Mouse (Mus musculus) midbrain, embryonic 13.5 days (tissue): ENCODE results near the gene Vav1. TPM values are rescaled to one million over a fixed set of nuclear protein-coding genes. Genes with fewer than 3 reads are reported as not detected.

ENCODE experiments used
- ATAC-seq: fragments of 200-750 bp; cut with Nextera tagmentation; 2 replicates; pipeline ENCODE4 v1.8.0; 2017; ENCODE audit warnings: mild to moderate bottlenecking, moderate TSS enrichment, moderate library complexity
- H3K27ac ChIP-seq: fragments of 300-500 bp; sonication (generic); 2 replicates; pipeline ENCODE4 v1.5.1; 2015; ENCODE audit warnings: inconsistent platforms, mild to moderate bottlenecking, moderate library complexity
- H3K27me3 ChIP-seq: fragments of 300-500 bp; sonication (generic); 2 replicates; pipeline ENCODE4 v1.6.1; 2015; ENCODE audit warnings: mild to moderate bottlenecking, inconsistent platforms
- H3K36me3 ChIP-seq: fragments of 300-500 bp; sonication (generic); 2 replicates; pipeline ENCODE4 v1.6.1; 2015; ENCODE audit warnings: mild to moderate bottlenecking, inconsistent platforms
- H3K4me1 ChIP-seq: fragments of 300-500 bp; sonication (generic); replicated peaks from 2 replicates; pipeline ENCODE4 v1.6.1; 2015; ENCODE audit warnings: inconsistent platforms
- H3K4me2 ChIP-seq: fragments of 300-500 bp; sonication (generic); replicated peaks from 2 replicates; pipeline ENCODE4 v1.6.1; 2015; ENCODE audit warnings: moderate library complexity, mild to moderate bottlenecking, inconsistent platforms
- H3K4me3 ChIP-seq: fragments of 300-500 bp; sonication (generic); replicated peaks from 2 replicates; pipeline ENCODE4 v1.5.1; 2015; ENCODE audit warnings: mild to moderate bottlenecking, inconsistent platforms
- H3K9ac ChIP-seq: fragments of 300-500 bp; sonication (generic); replicated peaks from 2 replicates; pipeline ENCODE4 v1.6.1; 2015; ENCODE audit warnings: mild to moderate bottlenecking, inconsistent platforms
- H3K9me3 ChIP-seq: fragments of 300-500 bp; sonication (generic); 2 replicates; pipeline ENCODE4 v1.6.1; 2016; ENCODE audit warnings: mild to moderate bottlenecking, inconsistent platforms
- WGBS: fragments of 180-500 bp; shearing (Covaris S2); methylation state at CpG from one replicate; pipeline ENCODE4 v1.1.7; 2015; 5-methylcytosine and 5-hydroxymethylcytosine counted together
- polyA plus RNA-seq: library from polyadenylated mRNA; unstranded; fragments of >200 nt; fragmentation: Nextera tagmentation; extraction: Ambion mirVana; gene quantifications from 2 replicates; pipeline ENCODE4 v1.2.1, GENCODE M21; 2015

Vav1 gene
- polyA plus RNA-seq, 1 experiment from 2014 or later: 1.3 TPM

DNA sequence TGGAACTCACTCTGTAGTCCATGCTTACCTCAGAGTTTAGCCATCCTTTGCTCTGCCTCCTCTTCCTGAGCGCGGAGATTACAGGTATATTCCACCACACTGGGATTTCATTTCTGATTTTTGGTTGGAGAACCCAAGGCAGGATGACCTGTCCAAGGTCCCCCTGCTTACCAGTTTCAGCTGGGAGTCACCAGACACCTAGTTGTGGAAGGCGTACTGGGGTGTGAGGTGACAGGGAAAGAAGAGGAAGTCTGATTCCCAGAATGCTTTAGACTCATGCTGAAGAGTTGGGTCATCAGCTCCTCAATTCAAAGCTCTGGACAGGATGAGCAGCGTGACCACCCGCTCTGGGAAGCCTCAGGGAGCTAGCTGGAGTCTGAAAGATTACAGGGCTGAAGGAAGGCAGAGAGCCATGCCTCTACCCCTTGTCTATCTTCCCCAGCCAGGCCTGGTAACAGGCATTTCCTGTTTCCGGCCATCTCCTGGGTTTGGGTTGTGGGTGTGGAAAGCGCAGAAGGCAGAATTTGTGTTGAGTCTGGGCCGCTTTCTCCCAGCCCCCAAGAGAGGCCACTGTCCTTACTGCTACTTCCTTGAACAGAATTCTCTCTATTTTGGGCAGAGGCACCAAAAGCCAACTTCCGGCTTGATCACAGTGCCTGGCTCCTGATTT, 11.2 kb downstream of the Vav1 start:
- no peaks in the 10 kb centered on the region for H3K4me1 ChIP-seq
- no peak overlapping the region for H3K4me2 ChIP-seq
- H3K27me3 ChIP-seq: no peaks in the 10 kb centered on the region
- no peak overlapping the region for H3K9ac ChIP-seq
- no peaks in the 10 kb centered on the region for H3K9me3 ChIP-seq
- WGBS: 94% methylated on average over 9 of the region's 9 CpGs
- no peak overlapping the region for H3K27ac ChIP-seq
- H3K36me3 ChIP-seq: no peaks in the 10 kb centered on the region
- no peak overlapping the region for H3K4me3 ChIP-seq
- ATAC-seq: no peak

DNA sequence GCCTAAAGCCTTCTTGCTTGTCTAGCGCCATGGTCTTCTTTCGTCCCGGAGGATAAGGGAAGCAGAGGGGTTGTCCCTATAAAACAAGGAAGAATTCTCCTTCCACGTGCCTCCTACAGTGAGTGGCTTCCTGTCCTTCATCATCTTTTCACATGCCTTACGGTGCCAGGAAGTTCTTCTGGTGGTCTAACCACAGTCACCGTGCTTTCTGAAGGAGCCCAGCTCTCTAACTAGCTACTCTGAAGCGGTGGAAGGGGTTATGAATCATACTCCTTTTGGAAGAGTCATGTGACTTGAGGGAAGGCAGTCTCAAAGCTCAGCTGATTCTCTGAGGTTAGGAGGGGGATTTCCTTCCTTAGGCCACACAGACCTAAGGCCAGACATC, 11.8 kb downstream of the Vav1 start:
- no peak for ATAC-seq
- no peak overlapping the region for H3K9ac ChIP-seq
- no peak overlapping the region for H3K4me2 ChIP-seq
- H3K4me3 ChIP-seq: no peak overlapping the region
- no peaks in the 10 kb centered on the region for H3K9me3 ChIP-seq
- no peak overlapping the region for H3K27ac ChIP-seq
- WGBS: 87% methylated on average over 7 of the region's 7 CpGs
- H3K36me3 ChIP-seq: no peaks in the 10 kb centered on the region
- H3K4me1 ChIP-seq: no peaks in the 10 kb centered on the region
- H3K27me3 ChIP-seq: no peaks in the 10 kb centered on the region

DNA sequence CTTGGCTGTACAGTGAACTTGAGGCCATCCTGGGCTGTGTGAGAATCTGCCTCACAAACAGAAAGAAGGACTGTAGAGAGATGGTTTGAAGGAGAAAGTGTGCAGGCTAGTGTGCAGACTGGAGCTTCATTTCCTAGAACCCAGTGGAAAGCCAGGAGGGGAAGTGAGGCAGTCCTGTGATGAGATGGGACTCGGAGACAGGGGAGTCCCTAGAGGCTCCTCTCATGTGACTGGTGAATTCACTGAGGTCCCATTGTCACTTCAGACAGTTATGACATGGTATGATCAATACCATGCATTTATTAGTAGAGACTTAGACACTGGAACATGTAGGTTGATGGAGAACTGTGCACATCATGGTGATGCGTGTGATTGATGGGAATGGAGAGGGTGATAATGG, 13.4 kb downstream of the Vav1 start:
- H3K4me1 ChIP-seq: no peaks in the 10 kb centered on the region
- H3K4me2 ChIP-seq: no peak overlapping the region
- H3K4me3 ChIP-seq: no peak overlapping the region
- WGBS: 93% methylated on average over 2 of the region's 2 CpGs
- H3K36me3 ChIP-seq: no peaks in the 10 kb centered on the region
- no peaks in the 10 kb centered on the region for H3K27me3 ChIP-seq
- no peak for ATAC-seq
- H3K27ac ChIP-seq: no peak overlapping the region
- no peak overlapping the region for H3K9ac ChIP-seq
- no peaks in the 10 kb centered on the region for H3K9me3 ChIP-seq

DNA sequence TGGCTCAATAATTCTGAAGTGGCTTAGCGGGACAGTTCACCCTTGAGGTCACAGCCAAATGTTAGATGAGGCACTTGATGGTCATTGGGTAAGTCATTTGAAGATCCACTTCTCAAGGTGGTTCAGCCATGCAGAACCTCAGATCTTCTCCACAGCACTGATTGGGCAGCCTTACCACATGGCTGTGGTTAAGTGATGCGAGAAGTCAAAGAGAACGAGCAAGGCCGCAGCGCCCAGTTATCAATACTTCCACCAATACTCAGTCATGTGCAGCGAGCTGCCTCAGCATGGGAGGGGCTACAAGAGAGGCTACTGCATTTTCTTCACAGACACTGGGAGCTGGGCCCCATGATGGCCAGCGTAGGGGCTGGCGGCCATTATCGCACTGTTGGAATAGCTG, 14.1 kb downstream of the Vav1 start:
- Histone ChIP-seq H3K9ac (no peak overlapping the region), H3K36me3 (no peaks in the 10 kb centered on the region), H3K27me3 (no peaks in the 10 kb centered on the region), H3K4me3 (no peak overlapping the region), H3K4me2 (no peak overlapping the region), H3K9me3 (no peaks in the 10 kb centered on the region), H3K4me1 (no peaks in the 10 kb centered on the region), H3K27ac (no peak overlapping the region)
- 91% methylated on average over 9 of the region's 9 CpGs for WGBS
- ATAC-seq: no peak

DNA sequence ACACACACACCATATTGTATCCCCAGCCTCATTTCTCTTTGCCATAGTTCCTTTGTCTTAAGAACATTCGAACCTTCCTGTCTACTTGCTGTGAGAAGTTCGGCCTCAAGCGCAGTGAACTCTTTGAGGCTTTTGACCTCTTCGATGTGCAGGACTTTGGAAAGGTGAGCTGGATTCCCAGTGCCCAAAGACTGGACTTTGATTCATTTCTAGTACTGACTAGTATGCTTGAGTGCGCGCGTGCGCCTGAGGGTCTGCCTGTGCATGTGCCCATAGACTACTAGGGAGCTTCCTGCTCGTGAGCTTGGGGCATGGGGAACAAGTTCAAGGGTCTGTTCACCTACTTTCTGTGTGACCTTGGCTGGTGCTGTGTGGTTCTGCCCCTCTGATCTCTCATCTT, 17.0 kb downstream of the Vav1 start:
- Histone ChIP-seq H3K9me3 (no peaks in the 10 kb centered on the region), H3K4me1 (no peaks in the 10 kb centered on the region), H3K4me3 (no peak overlapping the region), H3K27ac (no peak overlapping the region), H3K9ac (no peak overlapping the region), H3K36me3 (no peaks in the 10 kb centered on the region), H3K4me2 (no peak overlapping the region), H3K27me3 (no peaks in the 10 kb centered on the region)
- WGBS: 95% methylated on average over 9 of the region's 9 CpGs
- ATAC-seq: no peak

DNA sequence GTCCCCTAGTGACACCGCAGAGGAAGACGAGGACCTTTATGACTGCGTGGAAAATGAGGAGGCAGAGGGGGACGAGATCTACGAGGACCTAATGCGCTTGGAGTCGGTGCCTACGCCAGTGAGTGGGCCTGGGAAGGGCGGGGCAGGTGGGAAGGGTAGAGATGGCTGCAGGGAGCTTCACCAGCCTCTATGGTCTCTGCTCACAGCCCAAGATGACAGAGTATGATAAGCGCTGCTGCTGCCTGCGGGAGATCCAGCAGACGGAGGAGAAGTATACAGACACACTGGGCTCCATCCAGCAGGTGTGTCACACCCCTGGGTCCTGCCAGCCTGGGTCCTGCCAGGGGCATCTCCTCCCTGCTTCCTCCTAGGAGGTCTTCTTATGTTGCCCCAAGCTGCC, 18.1 kb downstream of the Vav1 start:
- WGBS: 91% methylated on average over 12 of the region's 12 CpGs
- Histone ChIP-seq H3K27ac (no peak overlapping the region), H3K27me3 (no peaks in the 10 kb centered on the region), H3K4me2 (no peak overlapping the region), H3K4me1 (no peaks in the 10 kb centered on the region), H3K9me3 (no peaks in the 10 kb centered on the region), H3K4me3 (no peak overlapping the region), H3K9ac (no peak overlapping the region), H3K36me3 (no peaks in the 10 kb centered on the region)
- ATAC-seq: no peak

DNA sequence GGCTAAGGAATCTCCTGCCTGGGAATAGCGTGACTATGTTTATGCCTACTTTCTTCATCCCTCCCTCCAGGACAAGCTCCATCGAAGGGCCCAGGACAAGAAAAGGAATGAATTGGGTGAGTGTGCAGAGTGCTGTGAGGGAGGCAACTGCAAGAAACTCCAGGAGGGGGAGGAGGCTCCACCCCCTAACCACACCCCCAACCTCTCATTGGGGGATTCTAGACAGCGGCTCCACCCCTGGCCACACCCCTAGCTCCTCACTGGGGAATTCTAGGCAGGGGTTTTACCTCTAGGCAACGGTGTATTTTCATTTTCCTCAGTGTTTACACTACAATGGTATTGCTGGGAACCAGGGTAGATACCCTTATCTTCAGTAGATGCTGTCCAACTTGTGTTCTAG, 26.7 kb downstream of the Vav1 start:
- no peaks in the 10 kb centered on the region for H3K36me3 ChIP-seq
- H3K4me3 ChIP-seq: no peak overlapping the region
- no peaks in the 10 kb centered on the region for H3K27me3 ChIP-seq
- WGBS: 82% methylated on average over 4 of the region's 4 CpGs
- H3K9ac ChIP-seq: no peak overlapping the region
- no peak overlapping the region for H3K27ac ChIP-seq
- no peak overlapping the region for H3K4me2 ChIP-seq
- no peaks in the 10 kb centered on the region for H3K9me3 ChIP-seq
- ATAC-seq: no peak
- H3K4me1 ChIP-seq: no peaks in the 10 kb centered on the region

DNA sequence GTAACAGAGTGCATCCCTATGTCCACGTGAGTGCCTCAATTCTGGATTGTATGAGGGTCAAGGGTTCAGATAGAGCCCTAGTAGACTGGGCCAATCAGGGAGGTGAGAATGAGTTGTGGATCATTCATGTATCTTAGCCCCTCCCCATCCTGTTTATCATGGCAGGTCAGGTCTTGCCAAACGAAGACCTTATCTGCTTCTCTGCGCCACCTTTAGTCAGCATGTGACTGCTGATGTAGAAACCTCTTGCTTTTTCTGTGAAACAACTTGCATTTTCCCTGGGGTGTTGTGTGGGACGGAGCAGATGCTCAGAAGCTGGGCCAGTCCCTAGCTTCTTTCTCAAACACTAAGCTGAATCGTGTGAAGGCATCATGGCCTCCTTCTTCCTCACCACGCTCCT, 28.2 kb downstream of the Vav1 start:
- H3K27ac ChIP-seq: no peak overlapping the region
- no peaks in the 10 kb centered on the region for H3K4me1 ChIP-seq
- H3K4me3 ChIP-seq: no peak overlapping the region
- H3K9me3 ChIP-seq: no peaks in the 10 kb centered on the region
- no peak for ATAC-seq
- H3K27me3 ChIP-seq: no peaks in the 10 kb centered on the region
- no peaks in the 10 kb centered on the region for H3K36me3 ChIP-seq
- WGBS: 86% methylated on average over 6 of the region's 6 CpGs
- H3K4me2 ChIP-seq: no peak overlapping the region
- no peak overlapping the region for H3K9ac ChIP-seq

DNA sequence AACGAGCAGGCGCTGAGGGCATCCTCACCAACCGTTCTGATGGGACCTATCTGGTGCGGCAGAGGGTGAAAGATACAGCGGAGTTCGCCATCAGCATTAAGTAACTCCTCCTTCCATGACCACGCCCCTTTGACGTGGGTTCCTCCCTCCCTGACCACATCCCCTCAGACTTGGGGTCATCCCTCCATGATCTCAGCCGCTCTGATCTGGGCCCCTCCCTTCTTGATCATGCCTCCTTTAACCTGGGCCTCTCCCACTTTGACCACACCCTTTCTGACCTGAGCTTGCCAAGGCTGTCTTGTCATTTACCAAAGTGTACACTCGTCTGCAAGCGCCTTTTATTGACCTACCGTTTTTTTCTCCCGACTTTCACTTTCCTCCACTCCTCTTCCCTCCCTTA, 32.9 kb downstream of the Vav1 start:
- Histone ChIP-seq H3K4me3 (no peak overlapping the region), H3K9ac (no peak overlapping the region), H3K9me3 (no peaks in the 10 kb centered on the region), H3K27me3 (no peaks in the 10 kb centered on the region), H3K27ac (no peak overlapping the region), H3K36me3 (no peaks in the 10 kb centered on the region), H3K4me2 (no peak overlapping the region), H3K4me1 (no peaks in the 10 kb centered on the region)
- 48% methylated on average over 13 of the region's 13 CpGs for WGBS
- ATAC-seq: no peak

DNA sequence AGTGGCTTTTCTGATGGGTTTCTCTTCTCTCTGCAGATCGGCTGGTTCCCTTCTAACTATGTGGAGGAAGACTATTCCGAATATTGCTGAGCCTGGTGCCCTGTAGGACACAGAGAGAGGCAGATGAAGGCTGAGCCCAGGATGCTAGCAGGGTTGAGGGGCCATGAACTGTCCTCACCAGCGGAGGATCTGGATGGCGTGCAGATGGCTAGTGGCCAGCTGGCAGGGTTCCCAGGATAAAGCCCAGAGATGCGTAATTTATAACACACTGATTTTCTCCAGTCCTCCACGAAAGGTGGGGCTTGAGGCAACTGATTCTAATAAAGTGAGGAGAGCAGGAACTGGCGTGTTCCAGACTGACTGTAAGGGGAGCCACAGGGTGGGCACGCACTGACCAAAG, 48.7 kb downstream of the Vav1 start:
- no peak overlapping the region for H3K27ac ChIP-seq
- 82% methylated on average over 8 of the region's 8 CpGs for WGBS
- H3K4me2 ChIP-seq: no peak overlapping the region
- no peak for ATAC-seq
- no peak overlapping the region for H3K4me3 ChIP-seq
- no peaks in the 10 kb centered on the region for H3K36me3 ChIP-seq
- H3K27me3 ChIP-seq: no peaks in the 10 kb centered on the region
- no peak overlapping the region for H3K9ac ChIP-seq
- no peaks in the 10 kb centered on the region for H3K4me1 ChIP-seq
- H3K9me3 ChIP-seq: no peaks in the 10 kb centered on the region

DNA sequence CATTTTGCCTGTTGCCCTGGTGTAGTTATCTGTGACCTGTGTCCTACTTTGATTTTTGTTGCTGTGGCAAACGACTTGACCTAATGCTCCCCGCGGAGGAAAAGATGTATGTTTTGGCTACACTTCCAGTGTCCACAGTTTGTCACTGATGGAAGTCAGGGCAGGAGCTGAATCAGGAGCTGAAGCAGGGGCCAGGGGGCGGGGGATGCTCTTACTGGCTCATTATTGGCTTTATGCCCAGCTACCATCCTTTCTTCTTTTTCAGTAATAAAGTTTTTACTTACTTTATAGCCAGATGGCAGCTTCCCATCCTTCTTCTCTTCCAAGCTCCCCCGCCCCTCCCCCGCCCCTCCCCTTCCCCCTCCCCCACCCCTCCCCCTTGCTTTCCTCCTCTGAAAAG, 50.0 kb downstream of the Vav1 start:
- Histone ChIP-seq H3K27ac (no peak overlapping the region), H3K36me3 (no peaks in the 10 kb centered on the region), H3K4me2 (no peak overlapping the region), H3K4me1 (no peaks in the 10 kb centered on the region), H3K9ac (no peak overlapping the region), H3K27me3 (no peaks in the 10 kb centered on the region), H3K9me3 (no peaks in the 10 kb centered on the region), H3K4me3 (no peak overlapping the region)
- 50% methylated on average over 6 of the region's 6 CpGs for WGBS
- no peak for ATAC-seq

DNA sequence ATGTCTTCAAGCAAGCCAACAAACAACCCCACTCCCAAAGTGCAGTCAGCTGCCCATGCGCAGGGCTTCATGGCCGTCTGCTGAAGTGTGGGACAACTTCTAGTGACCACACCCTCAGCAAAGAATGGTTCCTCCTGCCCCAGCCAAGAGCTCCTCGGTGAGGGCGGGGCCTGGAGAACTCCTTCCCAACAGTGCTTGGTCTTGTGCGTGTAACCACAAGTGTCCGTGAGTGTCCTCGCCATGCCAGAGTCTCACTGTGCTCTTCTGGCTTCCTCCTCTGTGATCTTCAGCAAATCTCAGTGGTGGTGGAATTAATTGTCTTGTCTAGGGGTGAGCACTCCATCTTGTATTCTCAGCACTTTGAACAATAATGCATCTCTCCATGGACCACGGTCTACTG, 52.1 kb downstream of the Vav1 start:
- 94% methylated on average over 8 of the region's 8 CpGs for WGBS

DNA sequence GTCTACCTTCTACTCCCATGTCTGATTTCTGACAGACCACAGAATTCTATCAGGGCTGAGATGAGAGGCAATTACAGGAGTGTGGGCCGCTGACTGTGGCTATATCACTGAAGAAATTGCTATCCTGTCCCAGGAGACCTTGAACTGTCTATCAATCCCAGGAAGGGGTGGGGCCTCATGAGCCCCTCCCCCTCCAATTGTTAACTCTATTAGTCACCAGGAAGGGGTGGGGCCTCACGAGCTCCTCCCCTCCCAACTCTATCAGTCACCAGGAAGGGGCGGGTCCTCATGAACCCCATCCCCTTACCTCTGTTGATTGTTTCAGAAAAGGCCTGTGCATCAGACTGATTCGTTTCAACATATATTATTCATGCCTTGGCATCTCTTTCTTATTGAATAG, 53.3 kb downstream of the Vav1 start:
- H3K36me3 ChIP-seq: no peaks in the 10 kb centered on the region
- no peaks in the 10 kb centered on the region for H3K27me3 ChIP-seq
- no peak overlapping the region for H3K4me2 ChIP-seq
- H3K4me3 ChIP-seq: no peak overlapping the region
- 87% methylated on average over 4 of the region's 4 CpGs for WGBS
- ATAC-seq: no peak
- no peak overlapping the region for H3K27ac ChIP-seq
- no peaks in the 10 kb centered on the region for H3K9me3 ChIP-seq
- no peaks in the 10 kb centered on the region for H3K4me1 ChIP-seq
- no peak overlapping the region for H3K9ac ChIP-seq

More for the DNA sequence above, 52.1 kb downstream of the Vav1 start:
- Histone ChIP-seq H3K27ac (no peak overlapping the region), H3K4me1 (no peaks in the 10 kb centered on the region), H3K27me3 (no peaks in the 10 kb centered on the region), H3K9me3 (no peaks in the 10 kb centered on the region), H3K4me2 (no peak overlapping the region), H3K4me3 (no peak overlapping the region), H3K36me3 (no peaks in the 10 kb centered on the region), H3K9ac (no peak overlapping the region)
- no peak for ATAC-seq
